Comparison of ENCODE assay signal across 8 mouse cellular contexts in genomic region chr8:72135446-72136301, GRCm38 (mm10). TPM values are rescaled to one million over a fixed set of nuclear protein-coding genes. Genes with fewer than 3 reads are reported as not detected.
A peak's percentile ranks its signal among the peaks of the same experiment; 100 is the strongest.
DNase-seq lines count a peak whose midpoint lies in the region; ATAC-seq and TF ChIP-seq lines count a peak whose summit lies in the region.

No protein-coding gene starts in this region.

- peak overlapping the region; percentile 99 for H3K9ac ChIP-seq in lung, postnatal 0 days (replicated peaks; ENCODE audit: low read depth)

- H3K9me3 ChIP-seq in lung, postnatal 0 days (ENCODE audit: low read length) = no peaks in the 10 kb centered on the region

- H3K4me3 ChIP-seq in lung, postnatal 0 days (ENCODE audit: low read depth, low read length) = peak overlapping the region; percentile 97

- peak; percentile 53 for DNase-seq in right cerebral cortex, postnatal 4 days
- DNase-seq in right cerebral cortex, postnatal 36 days (ENCODE audit: low spot score in 2 of 2) = no peak
- peak; percentile 60 for DNase-seq in embryo, embryonic 10 days (ENCODE audit: low spot score)
- peak; percentile 40 for DNase-seq in heart, adult 8-10 months (ENCODE audit: low spot score)
- peak; percentile 20 to 25 for DNase-seq in kidney, adult 8-10 months
- DNase-seq in lung, postnatal 0 days (ENCODE audit: low spot score) = peak; percentile 74
- peak; percentile 17 for DNase-seq in ovary, adult 18-20 months (ENCODE audit: low spot score)
- peak; percentile 36 to 48 for DNase-seq in urinary bladder, postnatal 36 days (ENCODE audit: low spot score in 2 of 2)

- peak; percentile 53 for ATAC-seq in lung, postnatal 0 days

- H3K4me1 ChIP-seq in lung, postnatal 0 days (ENCODE audit: insufficient read depth, low read depth, low read length) = peaks cover 8% of the 10 kb centered on the region; the same call in 1 of the 2 replicates

- peak overlapping the region; percentile 99 for H3K27ac ChIP-seq in lung, postnatal 0 days (ENCODE audit: low read length)

- TF ChIP-seq CTCF in lung, postnatal 0 days (IDR thresholded peaks at IDR 0.05) = peak; percentile 49

- 0 out of 2 replicates have a peak, but pooled peaks cover 7% of the 10 kb centered on the region for H3K36me3 ChIP-seq in lung, postnatal 0 days (ENCODE audit: insufficient read depth, low read length)

- no peaks in the 10 kb centered on the region for H3K27me3 ChIP-seq in lung, postnatal 0 days (replicated peaks; ENCODE audit: insufficient read depth, low read length)

- no peak for TF ChIP-seq EP300 in lung, postnatal 0 days (IDR thresholded peaks at IDR 0.05)

- H3K4me2 ChIP-seq in lung, postnatal 0 days (replicated peaks; ENCODE audit: low read depth, low read length) = peak overlapping the region; percentile 75

- WGBS in lung, postnatal 0 days = under 1% methylated on average over 43 of the region's 62 CpGs

RNA-seq across cellular contexts. Expression of gene Tpm4, which starts 0.9 kb away (rescaled TPM):
- total RNA-seq in heart, adult 8-10 months (2022) = 100 to 1,000 TPM in 1 of 4 experiments, 10 to 100 TPM in 3; 58.6 to 106 (median 81.9) TPM
- polyA plus RNA-seq in lung, postnatal 0 days (2015; fragmentation: Nextera tagmentation; extraction: Ambion mirVana) = 585 and 648 TPM in 2 replicates

RNA-seq across cellular contexts. Expression of gene Rab8a, which starts 25.3 kb away (rescaled TPM):
- total RNA-seq in heart, adult 8-10 months (2022) = 10 to 100 TPM; 14.6 to 25.3 (median 19.5) TPM
- polyA plus RNA-seq in lung, postnatal 0 days (2015; fragmentation: Nextera tagmentation; extraction: Ambion mirVana) = 67.3 and 68.0 TPM in 2 replicates

RNA-seq across cellular contexts. Expression of gene Olfr374, which starts 28.8 kb away (rescaled TPM):
- total RNA-seq in heart, adult 8-10 months (2022) = not detected
- polyA plus RNA-seq in lung, postnatal 0 days (2015; fragmentation: Nextera tagmentation; extraction: Ambion mirVana) = not detected in 2 replicates

RNA-seq across cellular contexts. Expression of gene Olfr373, which starts 52.7 kb away (rescaled TPM):
- not detected for total RNA-seq in heart, adult 8-10 months (2022)
- not detected in 2 replicates for polyA plus RNA-seq in lung, postnatal 0 days (2015; fragmentation: Nextera tagmentation; extraction: Ambion mirVana)

RNA-seq across cellular contexts. Expression of gene Hsh2d, which starts 53.8 kb away (rescaled TPM):
- total RNA-seq in heart, adult 8-10 months (2022) = not detected
- 0.46 and 0.78 TPM in 2 replicates for polyA plus RNA-seq in lung, postnatal 0 days (2015; fragmentation: Nextera tagmentation; extraction: Ambion mirVana)

Comparison
In these comparisons a context has a peak if more than half of its experiments do, and no peak if none do; other contexts are left out.
1. DNase-seq: peak in right cerebral cortex, postnatal 4 days (single experiment), embryo, embryonic 10 days (single experiment), heart, adult 8-10 months (single experiment), kidney, adult 8-10 months (2 of 2), lung, postnatal 0 days (single experiment), ovary, adult 18-20 months (single experiment) and urinary bladder, postnatal 36 days (2 of 2); none in right cerebral cortex, postnatal 36 days (0 of 2).